Mouse (Mus musculus): ENCODE data around the gene Irx2. TPM values are rescaled to one million over a fixed set of nuclear protein-coding genes. Genes with fewer than 3 reads are reported as not detected.

Irx2 gene
- polyA plus RNA-seq, 1 experiment: 7.7 TPM

DNA sequence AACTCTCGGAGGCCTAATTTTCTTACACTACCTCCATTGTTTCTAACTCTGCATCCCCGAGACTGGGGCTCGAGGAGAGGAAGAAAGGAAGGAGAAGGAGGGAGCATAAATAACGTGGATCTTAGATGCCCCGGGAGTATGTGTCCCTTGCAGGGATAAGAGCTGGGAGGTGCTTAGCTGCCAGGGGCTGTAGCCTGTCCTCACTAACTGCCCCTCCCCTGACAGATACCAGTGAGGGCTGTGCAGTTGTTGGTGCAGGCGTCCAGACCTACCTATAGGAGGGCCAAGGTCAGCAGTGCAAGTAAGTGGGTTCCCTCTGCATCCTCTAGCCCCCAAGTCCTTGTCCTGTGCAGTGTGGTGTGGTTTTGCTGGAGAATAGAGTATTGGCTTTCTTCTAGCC lies 3.7 kb downstream of the Irx2 start:
- Histone ChIP-seq H3K79me2 (ENCODE audit: control insufficient read depth, insufficient read depth) (peaks cover 17% of the 10 kb centered on the region), H3K27me3 (ENCODE audit: control insufficient read depth, insufficient read depth, insufficient read length) (no peaks in the 10 kb centered on the region), H3K36me3 (ENCODE audit: control insufficient read depth, insufficient read depth) (no peaks in the 10 kb centered on the region), H3ac (ENCODE audit: control insufficient read depth, insufficient read length, low read depth) (peak overlapping the region; percentile 12), H3K79me3 (ENCODE audit: low read depth) (peaks cover 2% of the 10 kb centered on the region), H3K4me3 (ENCODE audit: insufficient read depth, poor library complexity, severe bottlenecking) (no peak overlapping the region)
- no peak for TF ChIP-seq FOSL1 (IDR thresholded peaks at IDR 0.05; ENCODE audit: insufficient read depth, low read length, poor library complexity, severe bottlenecking)
- TF ChIP-seq CEBPB (IDR thresholded peaks at IDR 0.05; ENCODE audit: low read depth): no peak
- TF ChIP-seq MAX (IDR thresholded peaks at IDR 0.05): no peak
- TF ChIP-seq MYOG (IDR thresholded peaks at IDR 0.05; ENCODE audit: control insufficient read depth, extremely low read depth, insufficient read length): no peak
- TF ChIP-seq MYOD1 (IDR thresholded peaks at IDR 0.05; ENCODE audit: control insufficient read depth, insufficient read length, low read depth): no peak
- no peak for TF ChIP-seq CTCF (IDR thresholded peaks at IDR 0.05; ENCODE audit: control insufficient read depth, insufficient read depth, insufficient read length)
- TF ChIP-seq USF1 (IDR thresholded peaks at IDR 0.05; ENCODE audit: low read depth): no peak

DNA sequence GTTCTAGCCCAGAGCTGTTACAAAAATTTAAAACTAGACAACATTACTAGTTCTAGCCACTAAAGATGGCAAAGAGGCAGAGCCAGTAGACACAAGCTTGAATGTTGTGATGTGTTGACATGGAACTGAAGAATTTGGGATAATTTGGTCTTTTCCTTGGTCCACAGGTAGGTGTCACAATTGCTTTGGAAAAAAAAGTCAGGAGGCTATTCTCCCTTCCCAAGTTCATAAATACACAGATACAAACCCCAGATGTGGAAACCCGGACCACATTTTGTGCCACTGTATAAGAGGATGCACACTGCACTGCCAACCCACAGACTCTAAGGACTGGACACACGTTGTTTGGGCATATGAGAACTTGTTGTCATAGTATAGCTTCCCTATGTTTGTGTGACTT lies 4.5 kb downstream of the Irx2 start:
- TF ChIP-seq FOSL1 (IDR thresholded peaks at IDR 0.05; ENCODE audit: insufficient read depth, low read length, poor library complexity, severe bottlenecking) (no peak), MYOG (IDR thresholded peaks at IDR 0.05; ENCODE audit: control insufficient read depth, extremely low read depth, insufficient read length) (no peak), USF1 (IDR thresholded peaks at IDR 0.05; ENCODE audit: low read depth) (no peak), CEBPB (IDR thresholded peaks at IDR 0.05; ENCODE audit: low read depth) (no peak), CTCF (IDR thresholded peaks at IDR 0.05; ENCODE audit: control insufficient read depth, insufficient read depth, insufficient read length) (no peak), MAX (IDR thresholded peaks at IDR 0.05) (no peak), MYOD1 (IDR thresholded peaks at IDR 0.05; ENCODE audit: control insufficient read depth, insufficient read length, low read depth) (no peak)
- peaks cover 2% of the 10 kb centered on the region for H3K79me3 ChIP-seq (ENCODE audit: low read depth)
- no peak overlapping the region for H3K4me3 ChIP-seq (ENCODE audit: insufficient read depth, poor library complexity, severe bottlenecking)
- no peaks in the 10 kb centered on the region for H3K27me3 ChIP-seq (ENCODE audit: control insufficient read depth, insufficient read depth, insufficient read length)
- H3K36me3 ChIP-seq (ENCODE audit: control insufficient read depth, insufficient read depth): no peaks in the 10 kb centered on the region
- H3K79me2 ChIP-seq (ENCODE audit: control insufficient read depth, insufficient read depth): peaks cover 17% of the 10 kb centered on the region
- H3ac ChIP-seq (ENCODE audit: control insufficient read depth, insufficient read length, low read depth): no peak overlapping the region

GRCm38 (mm10) chr13:72634752-72635315 lies 6.2 kb downstream of the Irx2 start:
- TF ChIP-seq MYOD1 (IDR thresholded peaks at IDR 0.05; ENCODE audit: control insufficient read depth, insufficient read length, low read depth) (no peak), CEBPB (IDR thresholded peaks at IDR 0.05; ENCODE audit: low read depth) (no peak), MAX (IDR thresholded peaks at IDR 0.05) (no peak), USF1 (IDR thresholded peaks at IDR 0.05; ENCODE audit: low read depth) (no peak), CTCF (IDR thresholded peaks at IDR 0.05; ENCODE audit: control insufficient read depth, insufficient read depth, insufficient read length) (no peak), MYOG (IDR thresholded peaks at IDR 0.05; ENCODE audit: control insufficient read depth, extremely low read depth, insufficient read length) (no peak), FOSL1 (IDR thresholded peaks at IDR 0.05; ENCODE audit: insufficient read depth, low read length, poor library complexity, severe bottlenecking) (no peak)
- no peaks in the 10 kb centered on the region for H3K27me3 ChIP-seq (ENCODE audit: control insufficient read depth, insufficient read depth, insufficient read length)
- peaks cover 17% of the 10 kb centered on the region for H3K79me2 ChIP-seq (ENCODE audit: control insufficient read depth, insufficient read depth)
- H3K36me3 ChIP-seq (ENCODE audit: control insufficient read depth, insufficient read depth): no peaks in the 10 kb centered on the region
- no peak overlapping the region for H3K4me3 ChIP-seq (ENCODE audit: insufficient read depth, poor library complexity, severe bottlenecking)
- no peak overlapping the region for H3ac ChIP-seq (ENCODE audit: control insufficient read depth, insufficient read length, low read depth)
- H3K79me3 ChIP-seq (ENCODE audit: low read depth): peaks cover 2% of the 10 kb centered on the region

GRCm38 (mm10) chr13:72636331-72636851 lies 7.8 kb downstream of the Irx2 start:
- TF ChIP-seq CEBPB (IDR thresholded peaks at IDR 0.05; ENCODE audit: low read depth) (no peak), CTCF (IDR thresholded peaks at IDR 0.05; ENCODE audit: control insufficient read depth, insufficient read depth, insufficient read length) (no peak), MYOG (IDR thresholded peaks at IDR 0.05; ENCODE audit: control insufficient read depth, extremely low read depth, insufficient read length) (no peak), FOSL1 (IDR thresholded peaks at IDR 0.05; ENCODE audit: insufficient read depth, low read length, poor library complexity, severe bottlenecking) (no peak), USF1 (IDR thresholded peaks at IDR 0.05; ENCODE audit: low read depth) (no peak), MYOD1 (IDR thresholded peaks at IDR 0.05; ENCODE audit: control insufficient read depth, insufficient read length, low read depth) (no peak), MAX (IDR thresholded peaks at IDR 0.05) (no peak)
- Histone ChIP-seq H3K36me3 (ENCODE audit: control insufficient read depth, insufficient read depth) (no peaks in the 10 kb centered on the region), H3K27me3 (ENCODE audit: control insufficient read depth, insufficient read depth, insufficient read length) (no peaks in the 10 kb centered on the region), H3K79me2 (ENCODE audit: control insufficient read depth, insufficient read depth) (peaks cover under 1% of the 10 kb centered on the region), H3K79me3 (ENCODE audit: low read depth) (no peaks in the 10 kb centered on the region), H3ac (ENCODE audit: control insufficient read depth, insufficient read length, low read depth) (no peak overlapping the region), H3K4me3 (ENCODE audit: insufficient read depth, poor library complexity, severe bottlenecking) (no peak overlapping the region)

DNA sequence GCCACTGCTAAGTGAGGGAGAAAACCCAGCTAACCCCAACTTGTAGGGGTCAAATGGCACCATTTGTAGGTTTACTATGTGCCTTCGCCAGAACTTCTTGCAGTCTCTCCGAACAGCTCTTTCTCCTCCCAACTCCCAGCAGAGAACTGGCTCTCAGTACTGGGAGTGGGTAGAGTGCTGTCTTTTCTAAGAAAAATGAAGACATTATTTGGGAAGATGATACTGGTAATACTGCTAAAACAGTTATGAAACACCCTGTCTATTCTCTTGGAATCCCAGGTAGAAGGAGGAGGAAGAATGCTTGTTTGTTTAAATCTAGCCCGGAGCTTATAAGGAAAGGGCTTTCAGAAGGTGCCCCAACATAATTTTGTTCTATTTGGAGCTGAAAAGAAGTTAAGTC lies 8.9 kb downstream of the Irx2 start:
- Histone ChIP-seq H3K4me3 (ENCODE audit: insufficient read depth, poor library complexity, severe bottlenecking) (no peak overlapping the region), H3K79me3 (ENCODE audit: low read depth) (no peaks in the 10 kb centered on the region), H3K36me3 (ENCODE audit: control insufficient read depth, insufficient read depth) (no peaks in the 10 kb centered on the region), H3K79me2 (ENCODE audit: control insufficient read depth, insufficient read depth) (no peaks in the 10 kb centered on the region), H3ac (ENCODE audit: control insufficient read depth, insufficient read length, low read depth) (no peak overlapping the region), H3K27me3 (ENCODE audit: control insufficient read depth, insufficient read depth, insufficient read length) (no peaks in the 10 kb centered on the region)
- TF ChIP-seq USF1 (IDR thresholded peaks at IDR 0.05; ENCODE audit: low read depth) (no peak), MYOG (IDR thresholded peaks at IDR 0.05; ENCODE audit: control insufficient read depth, extremely low read depth, insufficient read length) (no peak), CEBPB (IDR thresholded peaks at IDR 0.05; ENCODE audit: low read depth) (no peak), MYOD1 (IDR thresholded peaks at IDR 0.05; ENCODE audit: control insufficient read depth, insufficient read length, low read depth) (no peak), FOSL1 (IDR thresholded peaks at IDR 0.05; ENCODE audit: insufficient read depth, low read length, poor library complexity, severe bottlenecking) (no peak), MAX (IDR thresholded peaks at IDR 0.05) (no peak), CTCF (IDR thresholded peaks at IDR 0.05; ENCODE audit: control insufficient read depth, insufficient read depth, insufficient read length) (no peak)

All from C2C12 (cell line).